Mouse (Mus musculus): Measurements from ENCODE around the gene Klhdc4. TPM values are rescaled to one million over a fixed set of nuclear protein-coding genes. Genes with fewer than 3 reads are reported as not detected.

Gene Klhdc4
- polyA plus RNA-seq, 2 experiments = 15.6 to 17.0 TPM

DNA sequence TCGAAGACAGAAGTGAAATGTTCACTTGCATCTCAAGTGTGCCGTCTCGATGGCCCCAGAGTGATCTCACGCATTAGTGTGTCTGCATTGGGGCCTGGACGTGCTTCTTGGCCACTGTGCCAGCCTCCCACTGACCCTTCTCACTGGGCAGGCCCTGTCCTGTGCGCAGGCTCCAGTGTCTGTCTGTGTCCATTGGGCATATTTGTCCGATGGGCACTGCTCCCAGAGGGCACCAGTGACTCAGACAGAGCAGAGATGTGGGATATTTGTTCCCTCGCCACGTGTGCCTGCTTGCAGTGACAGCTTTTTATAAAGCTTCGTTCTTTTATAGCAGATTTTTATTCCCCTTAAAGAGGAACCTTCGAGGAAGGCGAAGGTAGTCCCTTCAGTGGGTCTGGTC, 55.5 kb downstream of the Klhdc4 start:
- Histone ChIP-seq H3K4me2 (ENCODE audit: low read depth) (no peak overlapping the region), H3K9ac (replicated peaks) (no peak overlapping the region), H3K9me3 (ENCODE audit: control insufficient read depth, low read length) (no peaks in the 10 kb centered on the region), H3K27me3 (ENCODE audit: control insufficient read depth, insufficient read depth, low read length) (no peaks in the 10 kb centered on the region), H3K4me3 (ENCODE audit: insufficient read depth in 1 of 2, low read depth in 2 of 2, low read length in 2 of 2) (no peak overlapping the region), H3K27ac (no peak overlapping the region), H3K4me1 (replicated peaks; ENCODE audit: control insufficient read depth in 2 of 2, insufficient read depth in 2 of 2, low read length in 1 of 2) (no peaks in the 10 kb centered on the region), H3K36me3 (replicated peaks; ENCODE audit: control insufficient read depth, insufficient read depth, low read depth) (no peaks in the 10 kb centered on the region)
- ATAC-seq (ENCODE audit: insufficient read depth) (no peak), DNase-seq (ENCODE audit: low read depth in 3 of 3, low spot score in 3 of 3) (no peak)
- 67% methylated on average over 12 of the region's 12 CpGs for WGBS (ENCODE audit: insufficient replicate concordance)
- TF ChIP-seq EP300 (IDR thresholded peaks at IDR 0.05; ENCODE audit: low read depth) (no peak), CTCF (IDR thresholded peaks at IDR 0.05; ENCODE audit: low read depth) (no peak)

DNA sequence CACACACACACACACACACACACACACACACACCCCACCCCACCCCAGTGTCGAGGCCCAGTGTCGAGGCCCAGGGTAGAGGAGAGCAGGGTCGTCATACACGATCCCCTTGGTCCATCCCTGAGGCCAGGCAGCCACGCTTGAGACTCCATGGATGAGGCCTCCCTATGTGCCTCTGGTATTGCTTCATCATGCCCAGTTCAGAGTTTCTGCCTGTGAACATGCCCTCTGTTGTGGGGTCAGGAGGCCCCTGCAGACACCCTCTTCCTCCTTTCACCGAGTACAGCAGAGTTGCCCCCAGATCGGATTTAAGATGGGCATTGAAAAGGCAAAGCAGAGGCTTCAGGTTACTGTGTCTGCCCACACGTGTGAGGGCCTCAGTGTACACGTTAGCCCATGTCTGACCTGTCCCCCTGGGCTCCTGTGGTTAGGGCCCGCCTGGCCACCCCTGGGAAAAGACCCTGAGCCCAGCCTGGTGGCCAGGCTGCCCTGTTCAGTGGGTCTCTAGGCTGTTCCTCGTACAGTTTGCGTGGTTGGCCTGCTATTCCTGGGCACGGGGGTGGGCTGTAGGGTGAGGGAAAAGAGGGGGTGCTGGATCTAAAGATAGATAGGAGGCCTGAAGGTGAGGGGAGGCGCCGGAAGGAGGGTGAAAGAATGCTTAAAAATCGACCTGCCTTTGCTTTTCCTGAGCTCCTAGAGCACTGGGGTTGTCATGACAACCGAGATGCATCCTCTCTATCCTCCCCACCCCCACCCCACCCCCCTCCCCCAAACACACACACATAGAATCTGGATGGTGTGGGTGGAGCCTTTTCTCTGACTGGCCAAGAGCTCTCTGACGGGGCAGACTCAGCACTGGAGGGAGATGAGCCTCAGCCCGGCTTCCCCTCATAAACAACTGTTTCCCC, 58.3 kb downstream of the Klhdc4 start:
- ATAC-seq (ENCODE audit: insufficient read depth) (no peak), DNase-seq (ENCODE audit: low read depth in 3 of 3, low spot score in 3 of 3) (no peak)
- Histone ChIP-seq H3K27me3 (ENCODE audit: control insufficient read depth, insufficient read depth, low read length) (no peaks in the 10 kb centered on the region), H3K4me3 (ENCODE audit: insufficient read depth in 1 of 2, low read depth in 2 of 2, low read length in 2 of 2) (no peak overlapping the region), H3K9me3 (ENCODE audit: control insufficient read depth, low read length) (no peaks in the 10 kb centered on the region), H3K36me3 (replicated peaks; ENCODE audit: control insufficient read depth, insufficient read depth, low read depth) (no peaks in the 10 kb centered on the region), H3K27ac (no peak overlapping the region), H3K4me1 (replicated peaks; ENCODE audit: control insufficient read depth in 2 of 2, insufficient read depth in 2 of 2, low read length in 1 of 2) (no peaks in the 10 kb centered on the region), H3K4me2 (ENCODE audit: low read depth) (no peak overlapping the region), H3K9ac (replicated peaks) (no peak overlapping the region)
- no peak for TF ChIP-seq EP300 (IDR thresholded peaks at IDR 0.05; ENCODE audit: low read depth)
- TF ChIP-seq CTCF (IDR thresholded peaks at IDR 0.05; ENCODE audit: low read depth) = no peak
- 29% methylated on average over 19 of the region's 19 CpGs for WGBS (ENCODE audit: insufficient replicate concordance)

DNA sequence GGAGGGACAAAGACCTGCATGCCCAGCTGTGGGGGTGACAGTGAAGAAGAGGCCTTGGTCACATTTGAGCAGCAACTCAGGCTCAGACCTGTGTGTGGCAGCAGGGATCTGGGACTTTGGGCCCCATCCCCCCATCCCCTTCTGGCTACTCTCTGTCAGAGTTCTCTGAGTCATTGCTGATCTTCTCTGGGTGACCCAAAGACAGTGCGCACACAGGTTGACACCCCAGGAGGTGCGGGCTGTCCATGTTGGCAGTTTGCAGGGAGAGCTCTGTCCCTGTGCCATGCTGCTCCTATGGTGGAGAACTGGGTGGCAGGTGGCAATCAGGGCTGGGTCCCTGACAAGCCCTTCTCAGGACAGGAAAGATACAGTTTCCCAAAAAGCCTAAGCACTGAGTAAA, 59.7 kb downstream of the Klhdc4 start:
- no peaks in the 10 kb centered on the region for H3K27me3 ChIP-seq (ENCODE audit: control insufficient read depth, insufficient read depth, low read length)
- H3K9me3 ChIP-seq (ENCODE audit: control insufficient read depth, low read length) = no peaks in the 10 kb centered on the region
- TF ChIP-seq EP300 (IDR thresholded peaks at IDR 0.05; ENCODE audit: low read depth) (no peak), CTCF (IDR thresholded peaks at IDR 0.05; ENCODE audit: low read depth) (no peak)
- 69% methylated on average over 2 of the region's 2 CpGs for WGBS (ENCODE audit: insufficient replicate concordance)
- H3K4me1 ChIP-seq (replicated peaks; ENCODE audit: control insufficient read depth in 2 of 2, insufficient read depth in 2 of 2, low read length in 1 of 2) = no peaks in the 10 kb centered on the region
- H3K4me3 ChIP-seq (ENCODE audit: insufficient read depth in 1 of 2, low read depth in 2 of 2, low read length in 2 of 2) = no peak overlapping the region
- no peak overlapping the region for H3K27ac ChIP-seq
- H3K9ac ChIP-seq (replicated peaks) = no peak overlapping the region
- ATAC-seq (ENCODE audit: insufficient read depth) (no peak), DNase-seq (ENCODE audit: low read depth in 3 of 3, low spot score in 3 of 3) (no peak)
- H3K36me3 ChIP-seq (replicated peaks; ENCODE audit: control insufficient read depth, insufficient read depth, low read depth) = no peaks in the 10 kb centered on the region
- no peak overlapping the region for H3K4me2 ChIP-seq (ENCODE audit: low read depth)

DNA sequence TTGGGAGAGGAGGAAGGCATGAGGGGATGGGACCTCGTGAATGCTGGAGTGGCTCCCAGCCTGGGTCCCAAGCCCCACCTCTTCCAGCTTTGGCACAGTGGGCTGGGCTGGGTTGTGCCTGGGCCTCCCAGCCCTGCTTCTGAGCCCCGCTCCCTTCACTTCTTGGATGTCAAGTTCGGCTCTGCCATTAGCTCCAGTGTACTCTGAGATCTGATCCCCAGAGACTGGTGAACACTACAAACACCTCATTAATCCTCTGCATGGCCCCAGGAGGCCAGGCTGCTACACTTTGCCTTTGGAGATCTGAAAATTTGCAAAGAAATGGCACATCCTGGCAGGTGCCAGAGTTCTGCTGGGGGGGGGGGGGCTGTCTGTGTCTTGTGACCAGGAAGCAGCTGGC, 60.3 kb downstream of the Klhdc4 start:
- H3K4me2 ChIP-seq (ENCODE audit: low read depth) = no peak overlapping the region
- no peaks in the 10 kb centered on the region for H3K4me1 ChIP-seq (replicated peaks; ENCODE audit: control insufficient read depth in 2 of 2, insufficient read depth in 2 of 2, low read length in 1 of 2)
- ATAC-seq (ENCODE audit: insufficient read depth) = no peak
- DNase-seq (ENCODE audit: low read depth in 3 of 3, low spot score in 3 of 3) = no peak
- no peak overlapping the region for H3K9ac ChIP-seq (replicated peaks)
- no peaks in the 10 kb centered on the region for H3K36me3 ChIP-seq (replicated peaks; ENCODE audit: control insufficient read depth, insufficient read depth, low read depth)
- H3K9me3 ChIP-seq (ENCODE audit: control insufficient read depth, low read length) = no peaks in the 10 kb centered on the region
- no peak overlapping the region for H3K27ac ChIP-seq
- WGBS (ENCODE audit: insufficient replicate concordance) = 47% methylated on average over 3 of the region's 3 CpGs
- TF ChIP-seq EP300 (IDR thresholded peaks at IDR 0.05; ENCODE audit: low read depth) = no peak
- no peak for TF ChIP-seq CTCF (IDR thresholded peaks at IDR 0.05; ENCODE audit: low read depth)
- H3K4me3 ChIP-seq (ENCODE audit: insufficient read depth in 1 of 2, low read depth in 2 of 2, low read length in 2 of 2) = no peak overlapping the region
- no peaks in the 10 kb centered on the region for H3K27me3 ChIP-seq (ENCODE audit: control insufficient read depth, insufficient read depth, low read length)

DNA sequence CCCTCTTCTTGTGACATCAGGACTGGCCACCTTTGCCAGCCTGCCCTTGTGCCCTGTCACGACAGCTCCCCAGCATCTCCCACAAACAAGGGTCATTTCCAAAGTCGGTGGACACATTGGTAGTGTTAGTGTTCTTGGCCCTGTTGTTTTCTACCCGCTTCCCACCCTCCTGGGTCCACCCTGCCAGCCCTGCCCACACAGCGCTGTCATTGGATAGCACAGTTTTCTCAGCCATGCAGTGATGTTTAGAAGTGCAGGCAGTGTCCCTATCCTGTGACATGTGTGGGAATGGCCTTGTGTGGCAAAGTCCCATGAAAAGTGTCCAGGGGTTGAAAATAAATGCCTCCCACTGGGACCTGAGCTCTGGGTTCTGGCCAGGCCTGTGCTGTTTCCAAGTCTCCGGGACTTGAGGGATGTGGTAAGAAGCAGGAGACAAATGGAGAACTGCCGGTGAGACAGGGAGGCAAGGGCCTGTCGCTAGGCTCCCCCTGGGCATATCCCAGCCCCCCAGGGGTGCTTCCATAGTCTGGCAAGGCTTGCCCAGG, 63.7 kb downstream of the Klhdc4 start:
- 62% methylated on average over 7 of the region's 7 CpGs for WGBS (ENCODE audit: insufficient replicate concordance)
- TF ChIP-seq CTCF (IDR thresholded peaks at IDR 0.05; ENCODE audit: low read depth) (no peak), EP300 (IDR thresholded peaks at IDR 0.05; ENCODE audit: low read depth) (no peak)
- ATAC-seq (ENCODE audit: insufficient read depth) (no peak), DNase-seq (ENCODE audit: low read depth in 3 of 3, low spot score in 3 of 3) (no peak)
- H3K9me3 ChIP-seq (ENCODE audit: control insufficient read depth, low read length) = no peaks in the 10 kb centered on the region
- no peaks in the 10 kb centered on the region for H3K4me1 ChIP-seq (replicated peaks; ENCODE audit: control insufficient read depth in 2 of 2, insufficient read depth in 2 of 2, low read length in 1 of 2)
- no peak overlapping the region for H3K27ac ChIP-seq
- no peak overlapping the region for H3K9ac ChIP-seq (replicated peaks)
- H3K4me2 ChIP-seq (ENCODE audit: low read depth) = no peak overlapping the region
- no peaks in the 10 kb centered on the region for H3K36me3 ChIP-seq (replicated peaks; ENCODE audit: control insufficient read depth, insufficient read depth, low read depth)
- no peaks in the 10 kb centered on the region for H3K27me3 ChIP-seq (ENCODE audit: control insufficient read depth, insufficient read depth, low read length)
- no peak overlapping the region for H3K4me3 ChIP-seq (ENCODE audit: insufficient read depth in 1 of 2, low read depth in 2 of 2, low read length in 2 of 2)

All from liver, embryonic 14.5 days (tissue).